Comparison of ENCODE assay signal across 11 mouse cellular contexts in the genomic region with DNA sequence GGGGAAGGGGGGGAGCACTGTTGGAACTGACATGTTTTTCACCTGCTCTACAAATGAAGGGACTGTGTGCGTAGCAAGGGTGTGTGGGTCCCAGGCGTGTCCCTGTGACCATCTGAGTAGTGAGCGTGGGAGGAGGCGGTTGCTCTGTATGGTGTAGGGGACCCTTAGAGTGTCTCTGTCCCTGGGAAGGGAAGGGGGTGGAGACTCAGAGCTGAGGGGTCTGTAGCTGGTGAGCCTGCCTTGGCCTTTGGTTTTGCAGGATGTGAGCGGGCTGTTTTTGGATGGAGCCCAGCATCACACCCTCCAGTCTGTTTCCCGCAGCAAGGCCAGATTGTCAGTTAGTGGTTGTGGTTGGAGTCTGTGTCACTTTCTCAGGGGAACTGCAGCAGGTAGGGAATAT. TPM values are rescaled to one million over a fixed set of nuclear protein-coding genes. Genes with fewer than 3 reads are reported as not detected.
DNase-seq lines count a peak whose midpoint lies in the region; ATAC-seq and TF ChIP-seq lines count a peak whose summit lies in the region.
"Had no signal": no experiment of that assay in that cellular context is flagged by ENCODE, and none has a peak within 500 bp of the region (broad histone marks: within the 10 kb centered on the region; RNA-seq: fewer than 3 reads in every experiment).

No protein-coding gene starts in this region.

- intact Hi-C loops in heart, postnatal 25 days (cut with DNase I): loop anchor here (2.0 kb wide), 1 partner anchor 23 kb away; no protein-coding TSS in a partner anchor

- no peak overlapping the region for H3K4me2 ChIP-seq in embryonic facial prominence, embryonic 12.5 days (replicated peaks)
- H3K4me2 ChIP-seq in intestine, embryonic 15.5 days (replicated peaks): no peak overlapping the region
- H3K4me2 ChIP-seq in lung, embryonic 16.5 days (ENCODE audit: low read depth, low read length): peak overlapping the region; percentile 34; the same call in 1 of the 2 replicates
- H3K4me2 ChIP-seq in midbrain, embryonic 11.5 days: no peak overlapping the region

- H3K27me3 ChIP-seq in embryonic facial prominence, embryonic 12.5 days: no peaks in the 10 kb centered on the region
- H3K27me3 ChIP-seq in intestine, embryonic 15.5 days (replicated peaks): no peaks in the 10 kb centered on the region
- H3K27me3 ChIP-seq in lung, embryonic 16.5 days (ENCODE audit: control insufficient read depth, insufficient read depth, low read depth, low read length): no peaks in the 10 kb centered on the region
- H3K27me3 ChIP-seq in midbrain, embryonic 11.5 days (ENCODE audit: control insufficient read depth, insufficient read depth, low read length): no peaks in the 10 kb centered on the region

- peak; percentile 97 for DNase-seq in heart, adult 11 months
- no peak for DNase-seq in heart, postnatal 25 days (ENCODE audit: low spot score)
- DNase-seq in B cell, adult 2 months: no peak
- DNase-seq in layer of hippocampus, adult 2 months (ENCODE audit: low spot score in 2 of 2): no peak
- DNase-seq in midbrain, embryonic 11.5 days (ENCODE audit: low spot score, missing footprints): no peak
- DNase-seq: cerebellum, postnatal 14 days; gastrocnemius, postnatal 14 days had no signal

- no peaks in the 10 kb centered on the region for H3K9me3 ChIP-seq in embryonic facial prominence, embryonic 12.5 days
- H3K9me3 ChIP-seq in intestine, embryonic 15.5 days: no peaks in the 10 kb centered on the region
- no peaks in the 10 kb centered on the region for H3K9me3 ChIP-seq in lung, embryonic 16.5 days (ENCODE audit: control insufficient read depth, low read length)
- no peaks in the 10 kb centered on the region for H3K9me3 ChIP-seq in midbrain, embryonic 11.5 days (ENCODE audit: control insufficient read depth, low read length)

- WGBS in embryonic facial prominence, embryonic 12.5 days: 79% methylated on average over 6 of the region's 6 CpGs
- 67% methylated on average over 6 of the region's 6 CpGs for WGBS in intestine, embryonic 15.5 days
- WGBS in lung, embryonic 16.5 days: 67% methylated on average over 6 of the region's 6 CpGs
- 91% methylated on average over 6 of the region's 6 CpGs for WGBS in midbrain, embryonic 11.5 days

- no peak overlapping the region for H3K4me3 ChIP-seq in embryonic facial prominence, embryonic 12.5 days
- no peak overlapping the region for H3K4me3 ChIP-seq in intestine, embryonic 15.5 days (replicated peaks)
- no peak overlapping the region for H3K4me3 ChIP-seq in lung, embryonic 16.5 days (ENCODE audit: low read length)
- no peak overlapping the region for H3K4me3 ChIP-seq in layer of hippocampus, adult 2 months
- H3K4me3 ChIP-seq in midbrain, embryonic 11.5 days (ENCODE audit: low read depth, low read length): no peak overlapping the region
- H3K4me3 ChIP-seq: myocyte had no signal

- H3K9ac ChIP-seq in embryonic facial prominence, embryonic 12.5 days: no peak overlapping the region
- H3K9ac ChIP-seq in intestine, embryonic 15.5 days: no peak overlapping the region
- peak overlapping the region; percentile 42 for H3K9ac ChIP-seq in lung, embryonic 16.5 days (ENCODE audit: low read length)
- H3K9ac ChIP-seq in midbrain, embryonic 11.5 days (ENCODE audit: low read length): no peak overlapping the region

- H3K27ac ChIP-seq in embryonic facial prominence, embryonic 12.5 days: peak overlapping the region; percentile 26; the same call in 1 of the 2 replicates
- peak overlapping the region; percentile 79 for H3K27ac ChIP-seq in intestine, embryonic 15.5 days
- peak overlapping the region; percentile 91 for H3K27ac ChIP-seq in lung, embryonic 16.5 days (ENCODE audit: low read length)
- H3K27ac ChIP-seq in layer of hippocampus, adult 2 months: no peak overlapping the region
- H3K27ac ChIP-seq in midbrain, embryonic 11.5 days (ENCODE audit: low read depth, low read length): no peak overlapping the region

- ATAC-seq in embryonic facial prominence, embryonic 12.5 days (ENCODE audit: insufficient number of reproducible peaks, insufficient read depth, low FRiP score, low TSS enrichment): no peak
- no peak for ATAC-seq in intestine, embryonic 15.5 days
- ATAC-seq in lung, embryonic 16.5 days (ENCODE audit: low read depth): peak; percentile 73
- no peak for ATAC-seq in midbrain, embryonic 11.5 days (ENCODE audit: low FRiP score)

- no peaks in the 10 kb centered on the region for H3K36me3 ChIP-seq in embryonic facial prominence, embryonic 12.5 days
- no peaks in the 10 kb centered on the region for H3K36me3 ChIP-seq in intestine, embryonic 15.5 days
- no peaks in the 10 kb centered on the region for H3K36me3 ChIP-seq in lung, embryonic 16.5 days (ENCODE audit: control insufficient read depth, insufficient read depth, low read length)
- H3K36me3 ChIP-seq in midbrain, embryonic 11.5 days (ENCODE audit: control insufficient read depth, insufficient read depth, low read length): no peaks in the 10 kb centered on the region

- no peak for TF ChIP-seq CTCF in layer of hippocampus, adult 2 months (conservative IDR thresholded peaks at IDR 0.05)

- H3K4me1 ChIP-seq in embryonic facial prominence, embryonic 12.5 days: peaks cover 27% of the 10 kb centered on the region
- peaks cover 56% of the 10 kb centered on the region for H3K4me1 ChIP-seq in intestine, embryonic 15.5 days (replicated peaks)
- H3K4me1 ChIP-seq in lung, embryonic 16.5 days (replicated peaks; ENCODE audit: control insufficient read depth, insufficient read depth, low read length): peaks cover 56% of the 10 kb centered on the region
- H3K4me1 ChIP-seq in midbrain, embryonic 11.5 days (ENCODE audit: control insufficient read depth, insufficient read depth, low read length): peaks cover 6% of the 10 kb centered on the region

RNA-seq across cellular contexts. Expression of a gene that starts 46.1 kb away (rescaled TPM):
- 10 to 100 TPM; 23.3 to 31.3 TPM for total RNA-seq in heart, postnatal 25 days (2021)
- polyA plus RNA-seq in embryonic facial prominence, embryonic 12.5 days (2016; fragmentation: Nextera tagmentation; extraction: Ambion mirVana): 24.6 and 26.3 TPM in 2 replicates
- 23.2 and 29.7 TPM in 2 replicates for polyA plus RNA-seq in intestine, embryonic 15.5 days (2015; fragmentation: Nextera tagmentation; extraction: Ambion mirVana)
- 10.1 and 11.2 TPM in 2 replicates for polyA plus RNA-seq in lung, embryonic 16.5 days (2015; fragmentation: Nextera tagmentation; extraction: Ambion mirVana)
- total RNA-seq in layer of hippocampus, adult 2 months (2021): 10 to 100 TPM; 24.7 to 26.1 TPM
- polyA plus RNA-seq in midbrain, embryonic 11.5 days (2014; fragmentation: Nextera tagmentation; extraction: Ambion mirVana): 14.4 and 14.6 TPM in 2 replicates

Comparison
In these comparisons a context has a peak if more than half of its experiments do, and no peak if none do; other contexts are left out.
1. H3K27ac ChIP-seq: peak in embryonic facial prominence, embryonic 12.5 days (single experiment), intestine, embryonic 15.5 days (single experiment) and lung, embryonic 16.5 days (single experiment); none in layer of hippocampus, adult 2 months (single experiment) and midbrain, embryonic 11.5 days (single experiment).